Mouse (Mus musculus): Measurements from ENCODE around the gene Dytn. TPM values are rescaled to one million over a fixed set of nuclear protein-coding genes. Genes with fewer than 3 reads are reported as not detected.
"Not testable (repeated sequence)": the region's sequence is repeated elsewhere in the genome, so short reads cannot be mapped to it uniquely, and the experiment has no call there.

The Dytn gene
- polyA plus RNA-seq, 1 experiment from 2014 or later, result not detected

DNA sequence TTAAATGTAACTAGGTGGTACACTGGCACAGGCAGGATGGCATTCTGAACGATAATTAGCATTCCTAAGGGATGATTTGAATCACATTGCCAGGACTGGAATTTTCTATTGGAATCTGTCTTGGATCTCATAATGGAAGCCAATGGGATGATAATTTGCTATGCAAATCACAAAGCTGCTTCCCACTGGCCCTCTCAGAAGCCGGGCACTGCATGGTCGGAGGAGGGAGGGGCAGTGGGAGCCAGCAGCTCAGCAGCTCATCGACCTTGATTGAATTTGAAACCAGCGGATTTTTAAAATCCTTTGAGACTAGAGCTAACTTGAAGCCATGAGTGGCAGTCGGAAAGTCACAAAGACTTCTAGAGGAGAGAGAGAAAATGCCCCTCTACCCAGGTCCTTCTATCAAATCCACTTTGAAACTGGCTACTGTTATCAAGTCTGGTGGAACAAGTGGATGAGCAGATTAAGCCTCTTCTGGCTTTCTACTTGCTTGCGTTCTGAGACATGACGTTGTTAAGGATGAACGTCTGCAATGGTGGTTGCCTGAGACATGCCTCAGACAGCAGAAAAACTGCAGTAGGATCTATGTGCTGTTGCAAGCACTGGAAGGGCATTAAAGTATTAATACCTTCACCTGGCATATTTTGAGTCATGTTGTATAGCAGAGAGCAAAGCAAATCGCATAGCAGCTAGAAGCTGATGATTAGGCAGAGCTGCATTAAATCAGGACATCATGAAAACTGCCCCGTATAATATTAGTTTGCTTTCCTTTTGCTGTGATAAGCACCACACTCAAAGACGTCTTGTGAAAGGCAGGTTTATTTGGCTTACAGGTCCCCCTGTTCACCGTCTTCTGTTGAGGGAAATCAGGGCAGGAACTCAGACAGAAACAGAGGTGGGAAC is 18.5 kb downstream of the Dytn start:
- DNase-seq (ENCODE audit: low spot score) (no peak), ATAC-seq (ENCODE audit: insufficient number of reproducible peaks, low FRiP score, low TSS enrichment, low read depth) (no peak)
- Histone ChIP-seq H3K27me3 (ENCODE audit: control insufficient read depth, insufficient read depth, low read length) (no peaks in the 10 kb centered on the region), H3K36me3 (ENCODE audit: control insufficient read depth, insufficient read depth, low read length) (no peaks in the 10 kb centered on the region), H3K4me3 (ENCODE audit: low read depth, low read length) (no peak overlapping the region), H3K4me1 (ENCODE audit: control insufficient read depth, insufficient read depth, low read length) (no peaks in the 10 kb centered on the region), H3K9me3 (ENCODE audit: control insufficient read depth, low read length) (no peaks in the 10 kb centered on the region), H3K9ac (ENCODE audit: low read length) (no peak overlapping the region), H3K4me2 (ENCODE audit: low read depth, severe bottlenecking) (no peak overlapping the region), H3K27ac (replicated peaks; ENCODE audit: low read depth, low read length) (no peak overlapping the region)
- 26% methylated on average over 13 of the region's 13 CpGs for WGBS

DNA sequence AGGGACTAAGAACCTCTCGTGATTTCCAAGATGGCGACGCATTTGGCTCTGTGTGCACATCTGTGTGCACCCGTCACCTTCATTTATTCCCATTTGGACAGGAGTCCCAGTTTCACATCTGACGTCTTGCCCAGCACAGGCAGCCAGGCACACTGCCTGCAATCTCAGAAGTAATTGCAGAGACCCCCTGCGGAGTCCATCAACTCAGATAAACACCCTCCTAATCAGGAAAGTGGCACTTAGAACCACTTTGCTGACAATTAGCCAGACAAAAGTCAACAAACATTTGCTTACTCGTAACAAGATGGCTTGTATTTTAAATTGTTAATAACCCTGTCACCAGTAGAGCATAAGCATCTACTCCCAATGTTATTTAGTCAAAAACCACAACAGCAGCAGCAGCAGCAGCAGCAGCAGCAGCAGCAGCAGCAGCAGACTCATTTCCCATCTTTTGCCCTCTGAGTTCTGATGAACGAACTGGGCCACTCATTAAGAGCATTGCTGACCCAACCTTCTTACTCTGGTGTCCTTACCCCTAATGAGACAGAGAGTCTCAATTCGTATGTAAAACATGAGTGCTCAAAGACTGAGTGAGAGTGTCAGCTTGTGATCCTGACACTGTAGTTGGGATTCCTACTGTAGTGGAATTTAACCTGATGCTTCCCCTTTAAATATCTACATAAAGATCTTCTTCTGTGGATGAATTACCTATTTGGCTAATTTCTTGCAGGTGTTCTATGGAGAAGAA is 19.4 kb downstream of the Dytn start:
- Histone ChIP-seq H3K4me2 (ENCODE audit: low read depth, severe bottlenecking) (no peak overlapping the region), H3K9me3 (ENCODE audit: control insufficient read depth, low read length) (no peaks in the 10 kb centered on the region), H3K27me3 (ENCODE audit: control insufficient read depth, insufficient read depth, low read length) (no peaks in the 10 kb centered on the region), H3K4me3 (ENCODE audit: low read depth, low read length) (no peak overlapping the region), H3K27ac (replicated peaks; ENCODE audit: low read depth, low read length) (no peak overlapping the region), H3K4me1 (ENCODE audit: control insufficient read depth, insufficient read depth, low read length) (no peaks in the 10 kb centered on the region), H3K9ac (ENCODE audit: low read length) (no peak overlapping the region), H3K36me3 (ENCODE audit: control insufficient read depth, insufficient read depth, low read length) (no peaks in the 10 kb centered on the region)
- DNase-seq (ENCODE audit: low spot score), result no peak
- ATAC-seq (ENCODE audit: insufficient number of reproducible peaks, low FRiP score, low TSS enrichment, low read depth), result no peak
- 36% methylated on average over 9 of the region's 9 CpGs for WGBS

DNA sequence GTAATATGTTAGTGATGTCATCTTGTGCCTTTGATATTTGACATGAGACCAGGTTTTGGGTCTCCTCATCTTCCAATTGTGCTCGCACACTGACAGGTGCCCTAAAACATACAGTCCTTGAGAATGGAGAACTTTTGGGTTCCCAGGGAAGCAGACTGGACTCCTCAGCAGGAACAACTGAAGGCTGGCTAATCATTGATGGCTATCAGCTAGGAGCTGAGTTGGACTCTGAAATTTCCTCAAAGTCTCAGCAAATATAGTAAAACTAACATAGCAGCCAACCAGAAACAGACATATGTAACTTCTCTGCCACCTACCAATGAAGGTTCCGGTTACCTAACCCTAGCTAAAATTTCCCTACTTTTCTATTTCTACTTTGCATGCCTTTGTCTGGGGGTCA is 20.6 kb downstream of the Dytn start:
- Histone ChIP-seq H3K4me2 (ENCODE audit: low read depth, severe bottlenecking) (no peak overlapping the region), H3K36me3 (ENCODE audit: control insufficient read depth, insufficient read depth, low read length) (no peaks in the 10 kb centered on the region), H3K9me3 (ENCODE audit: control insufficient read depth, low read length) (no peaks in the 10 kb centered on the region), H3K27me3 (ENCODE audit: control insufficient read depth, insufficient read depth, low read length) (no peaks in the 10 kb centered on the region), H3K4me1 (ENCODE audit: control insufficient read depth, insufficient read depth, low read length) (no peaks in the 10 kb centered on the region), H3K27ac (replicated peaks; ENCODE audit: low read depth, low read length) (no peak overlapping the region), H3K4me3 (ENCODE audit: low read depth, low read length) (no peak overlapping the region), H3K9ac (ENCODE audit: low read length) (no peak overlapping the region)
- WGBS, result 97% methylated on average over 2 of the region's 2 CpGs
- ATAC-seq (ENCODE audit: insufficient number of reproducible peaks, low FRiP score, low TSS enrichment, low read depth) (no peak), DNase-seq (ENCODE audit: low spot score) (no peak)

DNA sequence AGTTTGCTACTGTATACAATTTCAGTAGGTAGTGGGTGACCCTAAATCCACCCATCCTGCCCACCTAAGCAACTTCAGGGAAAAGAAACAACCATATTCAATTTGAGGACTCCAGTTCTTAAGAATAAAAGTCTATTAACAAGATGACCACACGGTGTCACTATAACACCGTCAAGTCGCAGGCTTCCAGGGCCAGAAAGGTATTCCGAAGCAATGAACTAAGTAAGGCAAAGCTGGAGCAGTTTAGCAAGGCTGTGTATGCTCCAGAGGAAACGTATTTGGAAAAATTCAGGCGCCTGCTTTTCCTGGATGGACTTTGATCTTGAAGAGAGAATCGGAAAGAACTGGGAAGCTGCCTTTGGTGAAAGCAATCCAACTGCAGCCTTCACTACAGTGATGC is 27.1 kb downstream of the Dytn start:
- no peak overlapping the region for H3K4me2 ChIP-seq (ENCODE audit: low read depth, severe bottlenecking)

DNA sequence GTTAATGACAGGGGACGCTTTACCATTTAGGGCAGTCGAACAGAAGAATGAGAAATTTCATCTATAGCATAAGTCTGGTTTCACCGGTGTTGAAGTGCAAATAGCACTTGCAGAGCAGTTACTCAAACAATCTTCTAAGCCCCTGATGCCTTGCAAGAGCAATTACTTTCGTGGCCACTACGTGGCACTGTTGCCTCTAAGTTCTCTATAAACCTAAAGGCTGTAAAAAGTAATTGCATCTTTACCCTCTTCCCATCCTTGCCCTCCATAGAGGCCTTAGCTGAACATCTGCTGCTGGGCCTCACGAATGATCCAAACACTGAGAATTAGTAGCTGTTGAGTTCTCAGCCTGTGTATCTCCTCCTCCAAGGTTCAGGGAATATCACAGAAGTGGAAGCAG is 28.7 kb downstream of the Dytn start:
- DNase-seq (ENCODE audit: low spot score) (peak; percentile 79), ATAC-seq (ENCODE audit: insufficient number of reproducible peaks, low FRiP score, low TSS enrichment, low read depth) (no peak)
- WGBS, result 13% methylated on average over 6 of the region's 6 CpGs
- no peak overlapping the region for H3K9ac ChIP-seq (ENCODE audit: low read length)
- H3K36me3 ChIP-seq (ENCODE audit: control insufficient read depth, insufficient read depth, low read length), result no peaks in the 10 kb centered on the region
- no peaks in the 10 kb centered on the region for H3K4me1 ChIP-seq (ENCODE audit: control insufficient read depth, insufficient read depth, low read length)
- no peak overlapping the region for H3K4me2 ChIP-seq (ENCODE audit: low read depth, severe bottlenecking)
- no peak overlapping the region for H3K27ac ChIP-seq (replicated peaks; ENCODE audit: low read depth, low read length)
- no peaks in the 10 kb centered on the region for H3K27me3 ChIP-seq (ENCODE audit: control insufficient read depth, insufficient read depth, low read length)
- H3K9me3 ChIP-seq (ENCODE audit: control insufficient read depth, low read length), result no peaks in the 10 kb centered on the region
- no peak overlapping the region for H3K4me3 ChIP-seq (ENCODE audit: low read depth, low read length)

More for the DNA sequence above, 27.1 kb downstream of the Dytn start:
- no peaks in the 10 kb centered on the region for H3K36me3 ChIP-seq (ENCODE audit: control insufficient read depth, insufficient read depth, low read length)
- 1% methylated on average over 7 of the region's 7 CpGs for WGBS
- H3K9ac ChIP-seq (ENCODE audit: low read length), result no peak overlapping the region
- no peak overlapping the region for H3K4me3 ChIP-seq (ENCODE audit: low read depth, low read length)
- H3K27ac ChIP-seq (replicated peaks; ENCODE audit: low read depth, low read length), result no peak overlapping the region
- ATAC-seq (ENCODE audit: insufficient number of reproducible peaks, low FRiP score, low TSS enrichment, low read depth) (peak; percentile 44; the same call in 1 of the 2 replicates), DNase-seq (ENCODE audit: low spot score) (peak; percentile 77)
- no peaks in the 10 kb centered on the region for H3K27me3 ChIP-seq (ENCODE audit: control insufficient read depth, insufficient read depth, low read length)
- H3K4me1 ChIP-seq (ENCODE audit: control insufficient read depth, insufficient read depth, low read length), result no peaks in the 10 kb centered on the region
- no peaks in the 10 kb centered on the region for H3K9me3 ChIP-seq (ENCODE audit: control insufficient read depth, low read length)

DNA sequence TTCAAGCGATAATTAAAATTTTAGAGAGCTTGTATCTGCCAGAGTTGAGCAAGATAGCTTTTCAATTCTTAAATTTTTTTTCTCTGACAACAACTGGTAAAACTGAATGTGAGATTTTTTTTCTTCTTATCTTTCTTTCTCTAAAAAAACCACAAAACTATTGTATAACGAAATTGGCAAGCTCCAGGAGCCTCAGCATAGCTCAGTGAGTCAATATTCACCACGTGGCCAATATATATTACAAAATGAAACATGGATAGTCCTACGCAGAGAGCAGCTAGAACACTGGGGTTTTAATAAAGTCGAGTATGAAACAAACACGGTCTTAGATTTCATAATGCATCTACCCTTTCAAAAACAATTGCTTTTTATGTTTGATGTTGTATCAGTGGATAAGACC is 46.8 kb downstream of the Dytn start:
- H3K9ac ChIP-seq (ENCODE audit: low read length), result no peak overlapping the region
- H3K27ac ChIP-seq (replicated peaks; ENCODE audit: low read depth, low read length), result no peak overlapping the region
- no peak overlapping the region for H3K4me3 ChIP-seq (ENCODE audit: low read depth, low read length)
- H3K9me3 ChIP-seq (ENCODE audit: control insufficient read depth, low read length), result no peaks in the 10 kb centered on the region
- no peaks in the 10 kb centered on the region for H3K27me3 ChIP-seq (ENCODE audit: control insufficient read depth, insufficient read depth, low read length)
- DNase-seq (ENCODE audit: low spot score), result no peak
- no peaks in the 10 kb centered on the region for H3K4me1 ChIP-seq (ENCODE audit: control insufficient read depth, insufficient read depth, low read length)
- no peak for ATAC-seq (ENCODE audit: insufficient number of reproducible peaks, low FRiP score, low TSS enrichment, low read depth)
- H3K4me2 ChIP-seq (ENCODE audit: low read depth, severe bottlenecking), result no peak overlapping the region
- WGBS, result 79% methylated on average over 6 of the region's 6 CpGs
- H3K36me3 ChIP-seq (ENCODE audit: control insufficient read depth, insufficient read depth, low read length), result no peaks in the 10 kb centered on the region

DNA sequence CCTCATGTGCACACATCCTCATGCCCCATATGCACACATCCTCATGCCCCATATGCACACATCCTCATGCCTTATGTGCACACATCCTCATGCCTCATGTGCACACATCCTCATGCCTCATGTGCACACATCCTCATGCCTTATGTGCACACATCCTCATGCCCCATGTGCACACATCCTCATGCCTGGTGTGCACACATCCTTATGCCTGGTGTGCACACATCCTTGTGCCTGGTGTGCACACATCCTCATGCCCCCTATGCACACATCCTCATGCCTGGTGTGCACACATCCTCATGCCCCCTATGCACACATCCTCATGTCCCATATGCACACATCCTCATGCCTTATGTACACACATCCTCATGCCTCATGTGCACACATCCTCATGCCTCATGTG is 56.3 kb downstream of the Dytn start:
- ATAC-seq (ENCODE audit: insufficient number of reproducible peaks, low FRiP score, low TSS enrichment, low read depth); H3K9me3 ChIP-seq (ENCODE audit: control insufficient read depth, low read length); H3K27ac ChIP-seq (replicated peaks; ENCODE audit: low read depth, low read length); H3K36me3 ChIP-seq (ENCODE audit: control insufficient read depth, insufficient read depth, low read length); DNase-seq (ENCODE audit: low spot score); H3K4me3 ChIP-seq (ENCODE audit: low read depth, low read length); H3K4me2 ChIP-seq (ENCODE audit: low read depth, severe bottlenecking); H3K4me1 ChIP-seq (ENCODE audit: control insufficient read depth, insufficient read depth, low read length); H3K27me3 ChIP-seq (ENCODE audit: control insufficient read depth, insufficient read depth, low read length); H3K9ac ChIP-seq (ENCODE audit: low read length): not testable (repeated sequence)

DNA sequence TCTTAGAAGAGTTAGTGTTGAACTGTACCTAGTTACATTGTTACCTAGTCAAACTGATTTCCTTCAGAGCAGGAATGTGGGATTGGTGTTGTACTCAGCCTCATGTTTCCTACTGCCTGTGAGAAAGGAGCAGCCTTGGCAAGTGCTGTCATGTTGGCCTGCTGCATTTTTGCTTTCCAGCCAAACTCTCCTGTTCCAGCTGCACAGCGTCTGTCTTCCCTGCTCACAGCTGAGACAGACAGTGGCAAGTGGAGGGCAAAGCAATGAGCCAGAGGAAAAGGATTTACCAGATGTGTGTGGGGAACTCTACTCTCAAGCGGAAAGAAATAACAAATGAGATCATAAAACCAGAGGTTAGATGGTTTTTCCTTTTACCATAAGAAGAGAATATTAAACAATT is 58.5 kb downstream of the Dytn start:
- Histone ChIP-seq H3K36me3 (ENCODE audit: control insufficient read depth, insufficient read depth, low read length) (no peaks in the 10 kb centered on the region), H3K4me3 (ENCODE audit: low read depth, low read length) (no peak overlapping the region), H3K27ac (replicated peaks; ENCODE audit: low read depth, low read length) (no peak overlapping the region), H3K9me3 (ENCODE audit: control insufficient read depth, low read length) (no peaks in the 10 kb centered on the region), H3K4me2 (ENCODE audit: low read depth, severe bottlenecking) (no peak overlapping the region), H3K4me1 (ENCODE audit: control insufficient read depth, insufficient read depth, low read length) (no peaks in the 10 kb centered on the region), H3K9ac (ENCODE audit: low read length) (no peak overlapping the region), H3K27me3 (ENCODE audit: control insufficient read depth, insufficient read depth, low read length) (no peaks in the 10 kb centered on the region)
- no peak for ATAC-seq (ENCODE audit: insufficient number of reproducible peaks, low FRiP score, low TSS enrichment, low read depth)
- DNase-seq (ENCODE audit: low spot score), result no peak
- WGBS, result 47% methylated on average over 2 of the region's 2 CpGs
